Mouse (Mus musculus) skeletal muscle tissue, adult 2 months (tissue): ENCODE data around the gene Gdpd3.
A peak's percentile ranks its signal among the peaks of the same experiment; 100 is the strongest.

Experiments
- DNase-seq: peaks from one replicate; pipeline ENCODE4 v3.0.0-alpha.2; 2012; ENCODE audit warnings: low read depth, low spot score

Gdpd3 gene

DNA sequence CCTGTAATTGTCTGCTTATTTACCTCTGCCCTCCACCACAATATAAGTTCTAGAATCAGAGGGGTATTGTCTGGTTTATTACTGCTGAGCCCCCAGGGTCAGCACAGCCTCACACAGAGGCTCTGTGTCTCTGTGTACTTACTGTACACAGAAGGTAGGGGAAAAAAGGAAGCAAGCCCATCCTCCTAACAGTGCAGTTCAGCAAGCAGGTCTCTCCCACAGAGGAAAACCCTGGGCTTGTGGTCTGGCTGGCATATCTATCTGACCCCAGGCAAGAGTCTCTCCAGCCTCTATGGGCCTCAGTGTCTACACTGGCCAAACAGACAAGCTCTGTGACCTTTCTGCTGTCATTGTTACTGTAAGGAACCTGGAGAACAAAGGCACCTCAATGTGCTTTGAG is 37.6 kb downstream of the Gdpd3 start:
- DNase-seq: no peak

DNA sequence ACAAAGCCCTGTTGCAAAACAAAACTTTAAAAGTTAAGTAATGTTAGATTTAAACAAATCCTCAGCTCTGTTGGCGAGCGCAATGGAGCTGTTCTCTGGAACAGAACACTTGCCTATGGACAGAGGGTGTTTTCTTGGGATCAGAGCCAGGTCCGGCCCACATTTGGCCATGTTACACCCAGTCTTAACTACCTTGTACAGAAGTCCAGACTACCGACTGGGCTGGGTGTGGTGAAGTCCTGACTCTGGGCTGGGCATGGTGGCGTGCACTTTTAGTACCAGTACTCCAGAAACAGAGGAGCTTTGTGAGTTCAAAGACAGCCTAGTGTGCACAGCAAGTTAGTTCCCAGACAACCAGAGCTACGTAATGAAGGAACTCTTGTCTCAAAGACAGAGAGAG is 40.8 kb downstream of the Gdpd3 start:
- peak; percentile 72 for DNase-seq

DNA sequence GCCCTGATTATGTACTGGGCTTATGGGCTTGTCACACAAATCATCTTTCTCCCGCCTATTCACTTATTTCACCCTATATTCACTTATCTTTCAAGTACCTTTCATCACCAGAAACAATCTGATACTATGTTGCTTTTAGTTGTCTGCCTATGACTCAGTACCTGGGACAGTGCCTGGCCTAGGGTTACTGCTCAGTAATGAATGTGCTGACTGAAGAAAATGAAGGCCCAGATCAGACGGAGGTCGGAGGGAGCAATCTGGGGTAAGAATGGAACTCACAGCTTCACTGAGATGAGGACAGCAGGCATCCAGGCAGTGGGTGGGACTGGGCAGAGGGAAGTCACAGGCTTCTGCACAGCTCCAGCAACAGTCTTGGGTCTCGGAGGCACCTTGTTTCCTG is 41.3 kb downstream of the Gdpd3 start:
- DNase-seq: peak; percentile 73

GRCm38 (mm10) chr7:126808703-126809455 is 42.7 kb downstream of the Gdpd3 start:
- DNase-seq: peak; percentile 88

GRCm38 (mm10) chr7:126809723-126810369 is 43.7 kb downstream of the Gdpd3 start:
- no peak for DNase-seq

GRCm38 (mm10) chr7:126815726-126816222 is 49.6 kb downstream of the Gdpd3 start:
- DNase-seq: no peak

GRCm38 (mm10) chr7:126816494-126816893 is 50.4 kb downstream of the Gdpd3 start:
- DNase-seq: peak; percentile 70

- DNase-seq: no peak
Measured at GRCm38 (mm10) chr7:126817595-126817994, 51.5 kb downstream of the Gdpd3 start.

GRCm38 (mm10) chr7:126818818-126819217 is 52.7 kb downstream of the Gdpd3 start:
- DNase-seq: no peak

DNA sequence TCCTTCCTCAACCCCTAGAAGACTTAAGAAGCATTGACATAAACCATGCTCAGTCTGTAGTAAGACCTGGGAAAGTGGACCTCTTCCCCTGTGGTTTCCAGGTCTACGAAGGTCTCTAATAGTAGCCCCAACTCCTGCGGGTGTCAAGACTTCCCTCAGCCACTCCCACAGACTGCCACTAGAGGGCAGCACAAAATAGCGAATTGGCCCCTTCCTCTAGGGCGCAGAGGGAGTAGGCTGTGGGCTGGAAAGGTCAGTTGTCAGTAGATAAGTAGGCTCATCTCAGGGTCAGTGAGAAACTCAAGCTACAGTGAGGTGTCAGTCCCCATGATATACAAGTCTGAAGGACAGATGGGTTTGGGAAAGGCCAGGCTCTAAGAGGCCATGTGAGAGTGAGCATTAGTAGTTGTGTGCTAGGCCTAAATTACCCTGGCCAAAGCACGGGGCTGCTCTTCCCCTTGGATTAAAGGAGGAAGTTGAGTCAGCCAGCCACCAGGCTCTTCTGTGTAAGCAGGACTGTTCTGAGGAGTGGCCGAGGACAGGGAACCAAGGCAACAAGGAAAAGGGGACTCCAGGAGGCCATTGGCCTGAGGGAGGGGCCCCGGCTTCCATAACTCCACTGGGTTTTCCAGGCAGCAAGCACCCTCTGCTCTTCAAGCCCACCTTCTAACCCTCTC is 55.8 kb downstream of the Gdpd3 start:
- DNase-seq: peak; percentile 82

DNA sequence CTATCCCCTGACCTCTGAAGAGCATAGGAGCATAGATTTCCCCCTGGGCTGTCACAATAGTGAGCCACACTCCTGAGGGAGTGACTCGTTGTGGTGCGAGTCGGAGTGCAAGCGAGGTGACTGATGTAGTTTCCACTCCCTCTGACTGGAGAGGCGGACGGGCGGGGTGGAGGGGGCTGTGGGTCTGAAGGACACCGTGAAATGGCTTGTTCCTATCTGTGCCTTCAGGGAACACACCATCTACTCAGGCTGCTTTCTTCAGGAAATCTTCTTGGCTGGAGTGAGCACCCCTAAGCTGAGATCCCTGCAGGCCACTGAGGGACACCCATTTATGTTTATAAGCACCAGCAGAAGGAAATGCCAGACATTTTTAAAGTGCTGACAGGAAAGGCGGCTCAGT is 56.6 kb downstream of the Gdpd3 start:
- DNase-seq: no peak

- DNase-seq: no peak
Measured at GRCm38 (mm10) chr7:126823202-126823711, 57.1 kb downstream of the Gdpd3 start.

- DNase-seq: no peak
Measured at GRCm38 (mm10) chr7:126823940-126824339, 57.8 kb downstream of the Gdpd3 start.
